Mouse (Mus musculus): Measurements from ENCODE around the gene Aff1. TPM values are rescaled to one million over a fixed set of nuclear protein-coding genes. Genes with fewer than 3 reads are reported as not detected.
A peak's percentile ranks its signal among the peaks of the same experiment; 100 is the strongest.

Aff1 gene
- total RNA-seq (2014; rRNA removed) = 5.7 and 6.4 TPM in 2 replicates
- 0.82 and 1.6 TPM in 2 replicates for polyA plus RNA-seq (2015; fragmentation: Nextera tagmentation; extraction: Ambion mirVana)

- no peak for TF ChIP-seq CTCF (IDR thresholded peaks at IDR 0.05)
- ATAC-seq (ENCODE audit: low FRiP score) (peak; percentile 66), DNase-seq (ENCODE audit: low spot score) (peak; percentile 59)
- H3K4me2 ChIP-seq (ENCODE audit: low read depth, low read length, poor library complexity, severe bottlenecking) = peak within 1 kb of the TSS; percentile 100
- H3K27ac ChIP-seq (ENCODE audit: low read depth, low read length) = no peak within 1 kb of the TSS
- peak within 1 kb of the TSS; percentile 60 for H3K9ac ChIP-seq (replicated peaks; ENCODE audit: low read length, poor library complexity, severe bottlenecking)
- no peaks in the 10 kb centered on the region for H3K36me3 ChIP-seq (ENCODE audit: insufficient read depth, low read length)
- no peaks in the 10 kb centered on the region for H3K9me3 ChIP-seq (ENCODE audit: low read length)
- peaks cover 5% of the 10 kb centered on the region; the same call in 1 of the 2 replicates for H3K27me3 ChIP-seq (ENCODE audit: insufficient read depth, low read length)
- H3K4me1 ChIP-seq (ENCODE audit: insufficient read depth, low read length) = 0 out of 2 replicates have a peak, but pooled peaks cover 3% of the 10 kb centered on the region
- peak within 1 kb of the TSS; percentile 58 for H3K4me3 ChIP-seq (ENCODE audit: low read depth, low read length)
- WGBS = 7% methylated on average over 47 of the region's 50 CpGs
Measured at GRCm38 (mm10) chr5:103691624-103692530, at the start of gene Aff1. Gene Aff1 (plus strand): TSS chr5:103692374.

DNA sequence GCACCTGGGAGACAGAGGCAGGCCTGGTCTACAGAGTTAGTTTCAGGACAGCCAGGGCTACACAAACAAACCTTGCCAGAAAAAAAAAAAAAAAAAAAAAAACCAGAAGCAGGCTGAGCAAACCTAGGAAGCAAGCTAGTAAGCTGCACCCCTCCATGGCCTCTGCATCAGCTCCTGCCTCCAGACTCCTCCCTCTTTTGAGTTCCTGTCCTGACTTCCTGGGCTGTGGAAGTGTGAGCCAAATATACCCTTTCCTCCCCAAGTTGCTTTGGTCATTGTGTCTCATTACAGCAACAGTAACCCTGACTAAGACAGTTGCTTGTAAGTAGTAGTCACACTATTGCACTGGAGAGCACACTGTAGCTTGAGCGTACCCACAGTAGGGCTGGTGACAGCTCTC lies 48.0 kb upstream of the Aff1 start:
- no peak for TF ChIP-seq CTCF (IDR thresholded peaks at IDR 0.05)
- no peak for DNase-seq (ENCODE audit: low spot score)
- WGBS = 96% methylated on average over 1 of the region's 1 CpGs
- H3K27ac ChIP-seq (ENCODE audit: low read depth, low read length) = no peak overlapping the region
- H3K27me3 ChIP-seq (ENCODE audit: insufficient read depth, low read length) = no peaks in the 10 kb centered on the region
- no peaks in the 10 kb centered on the region for H3K36me3 ChIP-seq (ENCODE audit: insufficient read depth, low read length)
- H3K4me1 ChIP-seq (ENCODE audit: insufficient read depth, low read length) = no peaks in the 10 kb centered on the region
- H3K9ac ChIP-seq (replicated peaks; ENCODE audit: low read length, poor library complexity, severe bottlenecking) = no peak overlapping the region
- ATAC-seq (ENCODE audit: low FRiP score) = no peak
- H3K4me2 ChIP-seq (ENCODE audit: low read depth, low read length, poor library complexity, severe bottlenecking) = no peak overlapping the region
- no peak overlapping the region for H3K4me3 ChIP-seq (ENCODE audit: low read depth, low read length)
- H3K9me3 ChIP-seq (ENCODE audit: low read length) = no peaks in the 10 kb centered on the region

DNA sequence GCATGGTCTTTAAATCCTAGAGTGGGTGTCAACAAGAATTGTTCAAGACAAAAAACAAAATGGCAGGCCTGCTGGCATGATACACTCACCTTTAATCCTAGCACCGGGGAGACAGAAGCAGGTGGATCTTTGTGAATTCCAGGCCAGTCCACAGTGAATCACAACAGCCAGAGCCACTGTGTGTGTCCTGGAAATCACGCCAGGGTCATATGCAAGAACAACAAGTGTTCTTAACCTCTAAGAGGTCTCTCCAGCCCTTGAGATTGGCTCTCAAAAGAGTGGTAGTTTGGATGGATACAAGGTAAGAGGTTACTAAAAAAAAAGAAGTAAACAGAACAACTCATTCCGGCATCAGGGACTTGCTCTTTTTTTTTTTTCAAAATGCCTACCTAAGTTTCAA lies 44.9 kb upstream of the Aff1 start:
- no peak overlapping the region for H3K27ac ChIP-seq (ENCODE audit: low read depth, low read length)

GRCm38 (mm10) chr5:103654225-103654624 lies 37.9 kb upstream of the Aff1 start:
- no peak for ATAC-seq (ENCODE audit: low FRiP score)
- Histone ChIP-seq H3K9ac (replicated peaks; ENCODE audit: low read length, poor library complexity, severe bottlenecking) (no peak overlapping the region), H3K27me3 (ENCODE audit: insufficient read depth, low read length) (no peaks in the 10 kb centered on the region), H3K27ac (ENCODE audit: low read depth, low read length) (no peak overlapping the region), H3K36me3 (ENCODE audit: insufficient read depth, low read length) (no peaks in the 10 kb centered on the region), H3K4me2 (ENCODE audit: low read depth, low read length, poor library complexity, severe bottlenecking) (no peak overlapping the region), H3K4me1 (ENCODE audit: insufficient read depth, low read length) (0 out of 2 replicates have a peak, but pooled peaks cover 2% of the 10 kb centered on the region), H3K4me3 (ENCODE audit: low read depth, low read length) (no peak overlapping the region), H3K9me3 (ENCODE audit: low read length) (no peaks in the 10 kb centered on the region)
- peak; percentile 84 for TF ChIP-seq CTCF (IDR thresholded peaks at IDR 0.05)
- DNase-seq (ENCODE audit: low spot score) = peak; percentile 72
- 32% methylated on average over 6 of the region's 6 CpGs for WGBS

More for the DNA sequence above, 44.9 kb upstream of the Aff1 start:
- no peak for TF ChIP-seq CTCF (IDR thresholded peaks at IDR 0.05)
- DNase-seq (ENCODE audit: low spot score) (no peak), ATAC-seq (ENCODE audit: low FRiP score) (no peak)
- no peak overlapping the region for H3K4me2 ChIP-seq (ENCODE audit: low read depth, low read length, poor library complexity, severe bottlenecking)
- no peak overlapping the region for H3K9ac ChIP-seq (replicated peaks; ENCODE audit: low read length, poor library complexity, severe bottlenecking)
- no peaks in the 10 kb centered on the region for H3K9me3 ChIP-seq (ENCODE audit: low read length)
- H3K36me3 ChIP-seq (ENCODE audit: insufficient read depth, low read length) = no peaks in the 10 kb centered on the region
- H3K27me3 ChIP-seq (ENCODE audit: insufficient read depth, low read length) = no peaks in the 10 kb centered on the region
- WGBS = 87% methylated on average over 3 of the region's 3 CpGs
- no peak overlapping the region for H3K4me3 ChIP-seq (ENCODE audit: low read depth, low read length)
- no peaks in the 10 kb centered on the region for H3K4me1 ChIP-seq (ENCODE audit: insufficient read depth, low read length)

- H3K4me3 ChIP-seq (ENCODE audit: low read depth, low read length) = peak overlapping the region; percentile 53; the same call in 1 of the 2 replicates
- no peaks in the 10 kb centered on the region for H3K27me3 ChIP-seq (ENCODE audit: insufficient read depth, low read length)
- TF ChIP-seq CTCF (IDR thresholded peaks at IDR 0.05) = no peak
- peak overlapping the region; percentile 96 for H3K4me2 ChIP-seq (ENCODE audit: low read depth, low read length, poor library complexity, severe bottlenecking)
- WGBS = 74% methylated on average over 4 of the region's 4 CpGs
- H3K4me1 ChIP-seq (ENCODE audit: insufficient read depth, low read length) = 0 out of 2 replicates have a peak, but pooled peaks cover 2% of the 10 kb centered on the region
- no peak for ATAC-seq (ENCODE audit: low FRiP score)
- no peak overlapping the region for H3K9ac ChIP-seq (replicated peaks; ENCODE audit: low read length, poor library complexity, severe bottlenecking)
- no peaks in the 10 kb centered on the region for H3K36me3 ChIP-seq (ENCODE audit: insufficient read depth, low read length)
- no peak overlapping the region for H3K27ac ChIP-seq (ENCODE audit: low read depth, low read length)
- H3K9me3 ChIP-seq (ENCODE audit: low read length) = no peaks in the 10 kb centered on the region
- peak; percentile 22 for DNase-seq (ENCODE audit: low spot score)
Measured at GRCm38 (mm10) chr5:103654780-103655179, 37.4 kb upstream of the Aff1 start.
